Mouse (Mus musculus) CH12.LX (cell line): ENCODE measurements around the gene Slbp.

Experiments used
- BHLHE40 ChIP-seq: IDR thresholded peaks from 2 replicates; pipeline ENCODE4 v1.6.1; 2011; ENCODE audit warnings: mild to moderate bottlenecking, low read depth, low read length, improper control_type of control experiment
- CHD1 ChIP-seq: IDR thresholded peaks from 2 replicates; pipeline ENCODE4 v1.6.1; 2012; ENCODE audit warnings: low read depth, low read length, improper control_type of control experiment, inconsistent platforms
- MXI1 ChIP-seq: IDR thresholded peaks from 2 replicates; pipeline ENCODE4 v1.6.1; 2011; ENCODE audit warnings: mild to moderate bottlenecking, low read depth, low read length, improper control_type of control experiment
- POLR2A ChIP-seq: IDR thresholded peaks from 2 replicates; pipeline ENCODE4 v1.6.1; 2011; ENCODE audit warnings: low read depth, mild to moderate bottlenecking, improper control_type of control experiment, low read length

DNA sequence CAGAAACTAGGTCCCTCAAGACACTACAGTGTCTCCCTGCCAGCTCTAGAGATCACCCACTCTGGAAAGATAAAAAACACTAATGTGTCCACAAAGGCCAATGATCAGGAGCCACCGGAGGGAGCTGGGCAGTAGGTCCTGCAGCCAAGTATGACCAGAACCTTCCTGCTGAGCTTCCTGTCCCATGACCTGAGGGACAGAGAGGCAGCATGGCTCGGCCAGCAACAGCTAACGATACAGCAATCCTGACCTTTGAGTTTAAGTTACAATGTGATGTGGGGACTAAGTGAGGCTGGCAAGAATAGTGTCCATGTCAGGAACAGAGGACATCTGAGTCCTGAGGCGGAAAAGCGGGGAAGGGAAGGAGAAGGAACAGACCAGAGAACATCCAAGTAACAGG is 47.1 kb downstream of the Slbp start:
- TF ChIP-seq CHD1 (no peak), POLR2A (no peak), MXI1 (no peak), BHLHE40 (no peak)
